33 mouse cellular contexts compared by ENCODE assay signal in the genomic region with DNA sequence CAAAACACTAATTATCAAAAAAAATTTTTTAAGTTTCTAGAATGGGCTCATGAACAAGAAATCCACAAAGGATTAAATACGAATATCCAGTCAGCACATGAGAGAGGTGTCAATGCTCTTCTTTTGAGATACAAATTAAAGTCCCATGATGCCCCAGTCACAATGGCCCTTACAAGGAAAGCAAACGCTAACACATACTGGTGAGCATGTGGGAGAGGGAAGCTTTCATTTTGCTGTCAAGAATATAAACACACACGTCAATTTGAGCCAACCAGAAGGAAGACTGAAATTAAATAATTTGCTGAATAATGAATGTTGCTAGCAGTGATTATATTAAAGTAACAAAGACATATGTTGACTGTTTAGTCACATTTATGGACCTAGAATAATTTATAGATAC.
"Had no signal": no experiment of that assay in that cellular context is flagged by ENCODE, and none has a peak within 500 bp of the region (broad histone marks: within the 10 kb centered on the region; RNA-seq: fewer than 3 reads in every experiment).

No protein-coding gene starts in this region.

- H3K9ac ChIP-seq: limb, embryonic 12.5 days; limb, embryonic 13.5 days; limb, embryonic 15.5 days; liver, embryonic 12.5 days; liver, embryonic 13.5 days; liver, embryonic 14.5 days; liver, embryonic 15.5 days; liver, postnatal 0 days; lung, embryonic 14.5 days; lung, embryonic 15.5 days; midbrain, embryonic 12.5 days; midbrain, embryonic 13.5 days; midbrain, embryonic 15.5 days; neural tube, embryonic 12.5 days; neural tube, embryonic 13.5 days had no signal

- H3K9me3 ChIP-seq: limb, embryonic 10.5 days; limb, embryonic 12.5 days; limb, embryonic 13.5 days; limb, embryonic 15.5 days; liver, embryonic 12.5 days; liver, embryonic 13.5 days; liver, embryonic 15.5 days; lung, embryonic 15.5 days; megakaryocyte, embryonic 14.5 days; midbrain, embryonic 10.5 days; midbrain, embryonic 12.5 days; midbrain, embryonic 13.5 days; midbrain, embryonic 15.5 days; neural tube, embryonic 12.5 days; neural tube, embryonic 13.5 days had no signal

- DNase-seq: left cerebral cortex, postnatal 4 days; liver; liver, embryonic 13.5 days; liver, postnatal 0 days; lung, adult 18-20 months; lung, adult 2 months; lung, embryonic 14.5 days; lung, postnatal 10 days; lung, postnatal 14 days; lung, postnatal 36 days; lung, postnatal 4 days; midbrain, embryonic 14.5 days had no signal

- H3K4me2 ChIP-seq: limb, embryonic 12.5 days; limb, embryonic 13.5 days; limb, embryonic 15.5 days; liver, embryonic 11.5 days; liver, embryonic 12.5 days; liver, embryonic 13.5 days; liver, embryonic 15.5 days; lung, embryonic 14.5 days; lung, embryonic 15.5 days; midbrain, embryonic 11.5 days; midbrain, embryonic 12.5 days; midbrain, embryonic 13.5 days; midbrain, embryonic 15.5 days; neural tube, embryonic 12.5 days; neural tube, embryonic 13.5 days had no signal

- H3K36me3 ChIP-seq: limb, embryonic 10.5 days; limb, embryonic 12.5 days; limb, embryonic 13.5 days; limb, embryonic 15.5 days; liver, embryonic 12.5 days; liver, embryonic 13.5 days; liver, embryonic 15.5 days; lung, embryonic 15.5 days; midbrain, embryonic 10.5 days; midbrain, embryonic 12.5 days; midbrain, embryonic 13.5 days; midbrain, embryonic 15.5 days; neural tube, embryonic 12.5 days; neural tube, embryonic 13.5 days had no signal

- H3K4me1 ChIP-seq: limb, embryonic 10.5 days; limb, embryonic 12.5 days; limb, embryonic 13.5 days; limb, embryonic 15.5 days; liver, embryonic 12.5 days; liver, embryonic 13.5 days; liver, embryonic 15.5 days; lung, embryonic 15.5 days; megakaryocyte, embryonic 14.5 days; midbrain, embryonic 10.5 days; midbrain, embryonic 12.5 days; midbrain, embryonic 13.5 days; midbrain, embryonic 15.5 days; neural tube, embryonic 12.5 days; neural tube, embryonic 13.5 days had no signal

- H3K27ac ChIP-seq: limb, embryonic 10.5 days; limb, embryonic 12.5 days; limb, embryonic 13.5 days; limb, embryonic 15.5 days; liver, embryonic 12.5 days; liver, embryonic 13.5 days; liver, embryonic 14.5 days; liver, embryonic 15.5 days; lung, embryonic 15.5 days; macrophage; midbrain, embryonic 10.5 days; midbrain, embryonic 12.5 days; midbrain, embryonic 13.5 days; midbrain, embryonic 15.5 days; neural tube, embryonic 12.5 days; neural tube, embryonic 13.5 days had no signal

- H3K27me3 ChIP-seq: limb, embryonic 12.5 days; limb, embryonic 13.5 days; limb, embryonic 15.5 days; liver, embryonic 12.5 days; liver, embryonic 13.5 days; liver, embryonic 15.5 days; lung, embryonic 15.5 days; megakaryocyte, embryonic 14.5 days; midbrain, embryonic 12.5 days; midbrain, embryonic 13.5 days; midbrain, embryonic 15.5 days; neural tube, embryonic 12.5 days; neural tube, embryonic 13.5 days had no signal

- H3K4me3 ChIP-seq: limb, embryonic 10.5 days; limb, embryonic 12.5 days; limb, embryonic 13.5 days; limb, embryonic 15.5 days; liver, embryonic 12.5 days; liver, embryonic 13.5 days; liver, embryonic 15.5 days; lung, embryonic 15.5 days; midbrain, embryonic 10.5 days; midbrain, embryonic 12.5 days; midbrain, embryonic 13.5 days; midbrain, embryonic 15.5 days; myocyte; neural tube, embryonic 12.5 days; neural tube, embryonic 13.5 days had no signal

- ATAC-seq: liver, embryonic 12.5 days; liver, postnatal 0 days; lung, postnatal 0 days; midbrain, embryonic 13.5 days; midbrain, embryonic 15.5 days; midbrain, embryonic 16.5 days had no signal
